Mouse (Mus musculus) E14TG2a.4 (cell line): ENCODE measurements at regions not wholly inside any gene's neighbourhood (a gene's known extent, or its start where the extent isn't known, plus 50 kb on each side); places are given as distances from the start of the nearest gene placed in this dataset.

Source experiments
- CTCF ChIP-seq: conservative IDR thresholded peaks from 2 replicates; pipeline ENCODE4 v1.5.1; 2014; ENCODE audit warnings: low read length
- NANOG ChIP-seq: IDR thresholded peaks from 2 replicates; pipeline ENCODE4 v1.6.1; 2014; ENCODE audit warnings: borderline replicate concordance, low read length, mixed read lengths

DNA sequence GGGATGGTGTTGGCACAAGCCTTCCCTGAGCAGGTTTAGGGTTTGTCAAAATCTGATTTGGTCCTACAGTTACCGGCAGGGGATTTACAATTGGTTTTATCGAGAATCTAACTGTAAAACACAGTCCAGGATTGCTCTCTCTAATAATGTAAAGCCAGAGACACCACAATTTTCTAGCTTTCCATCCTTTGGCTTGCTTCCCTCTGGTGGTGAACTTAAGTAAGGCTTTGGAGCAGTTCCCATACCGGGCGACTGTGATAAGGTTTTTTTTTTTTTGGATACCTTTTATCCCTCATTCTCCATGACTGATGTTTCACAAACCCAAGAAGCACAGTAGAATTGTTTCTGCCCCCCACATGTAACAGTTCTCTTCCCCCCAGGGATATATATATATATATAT, 195.3 kb downstream of the Tex13c3 start:
- TF ChIP-seq CTCF, result peak; percentile 28
- TF ChIP-seq NANOG, result no peak
